In genomic region chr11:117204606-117205005, GRCm38 (mm10) we compare ENCODE assay signal across 13 mouse cellular contexts. TPM values are rescaled to one million over a fixed set of nuclear protein-coding genes. Genes with fewer than 3 reads are reported as not detected.
DNase-seq lines count a peak whose midpoint lies in the region; ATAC-seq and TF ChIP-seq lines count a peak whose summit lies in the region.
"Had no signal": no experiment of that assay in that cellular context is flagged by ENCODE, and none has a peak within 500 bp of the region (broad histone marks: within the 10 kb centered on the region; RNA-seq: fewer than 3 reads in every experiment).

No protein-coding gene starts in this region.

- no peaks in the 10 kb centered on the region for H3K27me3 ChIP-seq in kidney, adult 2 months (replicated peaks; ENCODE audit: control insufficient read depth, insufficient read depth, low read length)
- peaks cover 1% of the 10 kb centered on the region for H3K27me3 ChIP-seq in kidney, embryonic 14.5 days (ENCODE audit: control insufficient read depth, insufficient read depth, low read length)
- peaks cover 38% of the 10 kb centered on the region for H3K27me3 ChIP-seq in liver, embryonic 13.5 days

- H3K4me1 ChIP-seq in kidney, adult 2 months (ENCODE audit: control insufficient read depth, insufficient read depth, low read length) = peaks cover 11% of the 10 kb centered on the region; the same call in 1 of the 2 replicates
- H3K4me1 ChIP-seq in kidney, embryonic 14.5 days (ENCODE audit: control insufficient read depth, insufficient read depth, low read length) = peaks cover 51% of the 10 kb centered on the region
- peaks cover 49% of the 10 kb centered on the region for H3K4me1 ChIP-seq in liver, embryonic 13.5 days (replicated peaks)

- H3K36me3 ChIP-seq in kidney, adult 2 months (ENCODE audit: control insufficient read depth, insufficient read depth, low read length) = no peaks in the 10 kb centered on the region
- no peaks in the 10 kb centered on the region for H3K36me3 ChIP-seq in kidney, embryonic 14.5 days (ENCODE audit: control insufficient read depth, insufficient read depth, low read length)
- H3K36me3 ChIP-seq in liver, embryonic 13.5 days = peaks cover 6% of the 10 kb centered on the region; the same call in 1 of the 2 replicates
- H3K36me3 ChIP-seq: midbrain, embryonic 10.5 days had no signal

- peak overlapping the region; percentile 65 for H3K27ac ChIP-seq in kidney, adult 2 months (ENCODE audit: insufficient read depth, low read depth, low read length)
- no peak overlapping the region; the same call in 1 of the 2 replicates for H3K27ac ChIP-seq in kidney, embryonic 14.5 days (ENCODE audit: low read depth, low read length)
- peak overlapping the region; percentile 77 for H3K27ac ChIP-seq in liver, embryonic 13.5 days
- H3K27ac ChIP-seq: midbrain, embryonic 10.5 days had no signal

- no peak for ATAC-seq in kidney, embryonic 14.5 days (ENCODE audit: low FRiP score, low TSS enrichment)
- peak; percentile 70 for ATAC-seq in liver, embryonic 13.5 days (ENCODE audit: low read depth)

- intact Hi-C loops in left cerebral cortex, postnatal 36 days (cut with DNase I) = no loop called here

- H3K4me3 ChIP-seq in kidney, adult 2 months (ENCODE audit: insufficient read depth, low read depth, low read length) = no peak overlapping the region; the same call in 1 of the 2 replicates
- no peak overlapping the region for H3K4me3 ChIP-seq in kidney, embryonic 14.5 days (ENCODE audit: low read length)
- H3K4me3 ChIP-seq in liver, embryonic 13.5 days (replicated peaks) = no peak overlapping the region
- H3K4me3 ChIP-seq: midbrain, embryonic 10.5 days had no signal

- no peak for TF ChIP-seq POLR2A in kidney, adult 2 months (IDR thresholded peaks at IDR 0.05; ENCODE audit: low read depth, low read length)

- H3K9me3 ChIP-seq in kidney, embryonic 14.5 days (ENCODE audit: control insufficient read depth, low read length) = no peaks in the 10 kb centered on the region
- no peaks in the 10 kb centered on the region for H3K9me3 ChIP-seq in liver, embryonic 13.5 days (replicated peaks)
- H3K9me3 ChIP-seq: midbrain, embryonic 10.5 days had no signal

- TF ChIP-seq CTCF in kidney, adult 2 months (conservative IDR thresholded peaks at IDR 0.05; ENCODE audit: insufficient read depth, insufficient read length, low read depth, low read length) = no peak

- no peak overlapping the region for H3K9ac ChIP-seq in kidney, embryonic 14.5 days (ENCODE audit: low read depth, low read length)
- H3K9ac ChIP-seq in liver, embryonic 13.5 days = peak overlapping the region; percentile 29; the same call in 1 of the 2 replicates

- no peak overlapping the region for H3K4me2 ChIP-seq in kidney, embryonic 14.5 days (replicated peaks; ENCODE audit: low read depth, low read length)
- peak overlapping the region; percentile 39 for H3K4me2 ChIP-seq in liver, embryonic 13.5 days

- DNase-seq in kidney, adult 2 months = peak; percentile 82
- peak; percentile 47 for DNase-seq in kidney, postnatal 14 days
- no peak for DNase-seq in liver, embryonic 13.5 days
- no peak for DNase-seq in right cerebral cortex, postnatal 36 days (ENCODE audit: low spot score in 2 of 2)
- DNase-seq in left cerebral cortex, postnatal 36 days (ENCODE audit: low spot score in 2 of 2) = no peak
- no peak for DNase-seq in gastrocnemius, postnatal 4 days (ENCODE audit: low spot score in 2 of 2)
- DNase-seq: adrenal gland, adult 8-10 months; cerebellum, adult 11 months; heart, adult 18-20 months; heart, postnatal 36 days; right cerebral cortex, postnatal 4 days had no signal

- 44% methylated on average over 8 of the region's 8 CpGs for WGBS in kidney, adult 2 months
- 77% methylated on average over 8 of the region's 8 CpGs for WGBS in kidney, embryonic 14.5 days
- WGBS in liver, embryonic 13.5 days (ENCODE audit: insufficient replicate concordance) = 52% methylated on average over 8 of the region's 8 CpGs

RNA-seq across cellular contexts. Expression of gene Sept9, which starts 5.1 kb away (rescaled TPM):
- 22.2 and 25.9 TPM in 2 replicates for polyA plus RNA-seq in kidney, adult 2 months (2012; rRNA removed)
- 96.6 and 104 TPM in 2 replicates for polyA plus RNA-seq in kidney, embryonic 14.5 days (2014; fragmentation: Nextera tagmentation; extraction: Ambion mirVana)
- 44.1 and 55.5 TPM in 2 replicates for polyA plus RNA-seq in liver, embryonic 13.5 days (2015; fragmentation: Nextera tagmentation; extraction: Ambion mirVana)
- total RNA-seq in left cerebral cortex, postnatal 36 days (2021) = 10 to 100 TPM; 74.3 to 77.1 TPM
- 10 to 100 TPM; 75.1 to 78.9 TPM for total RNA-seq in gastrocnemius, postnatal 4 days (2021)

Comparison
In these comparisons a context has a peak if more than half of its experiments do, and no peak if none do; other contexts are left out.
1. DNase-seq: peak in kidney, adult 2 months (single experiment) and kidney, postnatal 14 days (single experiment); none in liver, embryonic 13.5 days (single experiment), right cerebral cortex, postnatal 36 days (0 of 2), left cerebral cortex, postnatal 36 days (0 of 2) and gastrocnemius, postnatal 4 days (0 of 2).